Mouse (Mus musculus) lung, postnatal 0 days (tissue): ENCODE measurements at regions not wholly inside any gene's neighbourhood (a gene's known extent, or its start where the extent isn't known, plus 50 kb on each side); places are given as distances from the start of the nearest gene placed in this dataset.

Source experiments
- CTCF ChIP-seq: IDR thresholded peaks from 2 replicates; pipeline ENCODE4 v1.5.1; 2016; ENCODE audit warnings: antibody characterized with exemption, mild to moderate bottlenecking
- EP300 ChIP-seq: IDR thresholded peaks from 2 replicates; pipeline ENCODE4 v1.6.1; 2016; ENCODE audit warnings: antibody characterized with exemption, mild to moderate bottlenecking, control low read depth

GRCm38 (mm10) chr15:8867160-8867891 is 100.4 kb upstream of the Ranbp3l start:
- no peak for TF ChIP-seq CTCF
- no peak for TF ChIP-seq EP300
